Mouse (Mus musculus): ENCODE measurements around the gene Galnt15. TPM values are rescaled to one million over a fixed set of nuclear protein-coding genes. Genes with fewer than 3 reads are reported as not detected.

Gene Galnt15
- polyA plus RNA-seq, 1 experiment from 2014 or later, result 0.01 TPM

DNA sequence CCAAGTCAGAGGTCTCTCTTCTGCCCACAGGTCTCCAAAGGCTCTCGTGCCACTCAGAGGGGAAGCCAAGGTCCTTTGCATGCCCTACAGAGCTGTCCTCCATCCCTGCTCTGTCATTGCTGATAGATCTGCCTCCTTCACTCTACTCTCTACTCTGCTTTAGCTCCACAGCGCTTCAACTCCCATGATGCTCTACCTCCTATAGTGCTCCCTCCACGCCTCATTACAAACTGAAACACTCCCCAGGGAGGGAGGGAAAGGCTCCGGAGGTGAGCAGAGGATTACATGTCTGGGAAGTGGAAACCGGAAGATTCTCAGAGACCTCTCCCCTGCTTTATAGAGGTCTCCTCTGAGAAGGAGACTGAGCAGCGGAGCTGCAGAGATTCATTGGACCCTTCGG lies 1.6 kb upstream of the Galnt15 start:
- Histone ChIP-seq H3K27ac (ENCODE audit: low read length) (no peak overlapping the region), H3K4me2 (ENCODE audit: low read depth, low read length) (no peak overlapping the region), H3K9me3 (replicated peaks; ENCODE audit: control insufficient read depth, low read length) (no peaks in the 10 kb centered on the region), H3K4me1 (ENCODE audit: control insufficient read depth, low read depth, low read length) (peaks cover 3% of the 10 kb centered on the region), H3K4me3 (ENCODE audit: low read depth, low read length) (no peak overlapping the region), H3K9ac (ENCODE audit: low read depth, low read length) (no peak overlapping the region), H3K36me3 (ENCODE audit: control insufficient read depth, insufficient read depth) (no peaks in the 10 kb centered on the region), H3K27me3 (ENCODE audit: control insufficient read depth, insufficient read depth, low read depth, low read length) (peaks cover 8% of the 10 kb centered on the region; the same call in 1 of the 2 replicates)
- WGBS (ENCODE audit: insufficient replicate concordance), result 59% methylated on average over 7 of the region's 7 CpGs
- ATAC-seq (ENCODE audit: low read depth), result no peak

DNA sequence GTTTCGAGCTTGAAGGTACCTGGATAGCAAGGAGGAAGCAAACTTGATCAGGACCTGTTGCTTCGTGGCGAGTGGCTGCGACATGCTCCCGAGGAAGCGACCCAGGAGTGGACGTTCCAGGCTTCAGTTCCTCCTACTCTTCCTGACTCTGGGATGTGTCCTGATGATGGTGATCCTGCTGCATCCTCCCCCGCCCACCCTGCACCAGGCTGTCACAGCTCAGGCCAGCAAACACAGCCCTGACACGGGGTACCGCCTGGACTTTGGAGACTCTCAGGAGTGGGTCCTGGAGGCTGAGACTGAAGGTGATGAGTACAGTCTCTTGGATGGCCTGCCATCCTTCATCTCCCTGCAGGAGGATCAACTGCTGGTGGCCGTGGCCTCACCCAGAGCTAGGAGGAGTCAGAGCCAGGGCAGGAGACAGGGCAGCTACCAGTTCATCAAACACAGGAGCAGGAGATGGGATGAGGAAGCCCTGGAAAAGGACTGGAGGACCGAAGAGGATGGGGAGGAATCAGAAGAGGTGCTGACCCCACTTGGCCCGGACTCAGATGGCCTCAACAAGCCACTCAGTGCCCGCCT lies 713 bp downstream of the Galnt15 start:
- Histone ChIP-seq H3K36me3 (ENCODE audit: control insufficient read depth, insufficient read depth) (no peaks in the 10 kb centered on the region), H3K27me3 (ENCODE audit: control insufficient read depth, insufficient read depth, low read depth, low read length) (peaks cover 8% of the 10 kb centered on the region; the same call in 1 of the 2 replicates), H3K27ac (ENCODE audit: low read length) (no peak overlapping the region), H3K4me2 (ENCODE audit: low read depth, low read length) (no peak overlapping the region), H3K9me3 (replicated peaks; ENCODE audit: control insufficient read depth, low read length) (no peaks in the 10 kb centered on the region), H3K9ac (ENCODE audit: low read depth, low read length) (no peak overlapping the region), H3K4me1 (ENCODE audit: control insufficient read depth, low read depth, low read length) (no peaks in the 10 kb centered on the region), H3K4me3 (ENCODE audit: low read depth, low read length) (no peak overlapping the region)
- WGBS (ENCODE audit: insufficient replicate concordance), result 50% methylated on average over 14 of the region's 14 CpGs
- ATAC-seq (ENCODE audit: low read depth), result no peak

DNA sequence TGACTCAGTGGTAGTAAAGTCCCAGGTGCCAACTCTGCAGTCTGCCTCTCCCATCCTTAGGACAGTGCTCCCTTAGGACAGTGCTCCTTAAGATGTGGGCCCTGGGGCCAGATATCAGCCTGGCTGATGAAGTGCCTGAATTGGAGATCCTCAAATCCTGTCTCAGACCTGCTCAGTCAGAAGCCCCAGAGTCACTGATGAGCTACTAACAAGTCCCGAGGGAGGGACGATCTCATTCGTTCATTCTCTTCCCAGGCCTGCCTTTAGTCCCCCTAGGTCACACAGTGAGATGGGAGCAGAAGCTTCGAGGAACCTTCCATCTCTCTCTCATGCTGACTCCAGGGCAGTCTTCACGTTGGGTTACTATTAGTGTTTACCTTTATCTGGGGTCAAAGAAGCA lies 1.3 kb downstream of the Galnt15 start:
- H3K4me1 ChIP-seq (ENCODE audit: control insufficient read depth, low read depth, low read length), result no peaks in the 10 kb centered on the region
- H3K9ac ChIP-seq (ENCODE audit: low read depth, low read length), result no peak overlapping the region
- no peak for ATAC-seq (ENCODE audit: low read depth)
- WGBS (ENCODE audit: insufficient replicate concordance), result 51% methylated on average over 5 of the region's 5 CpGs
- no peak overlapping the region for H3K27ac ChIP-seq (ENCODE audit: low read length)
- H3K36me3 ChIP-seq (ENCODE audit: control insufficient read depth, insufficient read depth), result no peaks in the 10 kb centered on the region
- H3K4me3 ChIP-seq (ENCODE audit: low read depth, low read length), result no peak overlapping the region
- no peak overlapping the region for H3K4me2 ChIP-seq (ENCODE audit: low read depth, low read length)
- peaks cover 8% of the 10 kb centered on the region; the same call in 1 of the 2 replicates for H3K27me3 ChIP-seq (ENCODE audit: control insufficient read depth, insufficient read depth, low read depth, low read length)
- no peaks in the 10 kb centered on the region for H3K9me3 ChIP-seq (replicated peaks; ENCODE audit: control insufficient read depth, low read length)

DNA sequence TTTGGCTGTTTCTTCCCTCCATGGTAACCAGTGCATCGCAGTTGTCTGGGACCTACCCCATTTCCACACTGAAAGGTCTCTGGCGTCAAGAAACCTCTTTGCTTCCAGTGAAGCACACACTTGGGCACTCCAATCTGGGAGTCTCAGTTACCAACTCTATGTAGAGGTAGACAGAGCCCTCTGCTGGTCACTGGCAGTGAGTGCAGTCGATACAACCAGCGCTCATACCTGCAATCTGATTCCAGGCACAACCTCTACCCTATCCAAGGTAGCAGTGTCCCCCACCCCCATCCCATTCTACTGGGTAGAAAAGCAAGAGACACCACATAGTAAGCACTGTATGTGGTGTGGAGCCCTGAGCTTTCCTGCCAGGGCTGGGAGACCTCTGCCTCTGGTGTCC lies 3.7 kb downstream of the Galnt15 start:
- H3K27me3 ChIP-seq (ENCODE audit: control insufficient read depth, insufficient read depth, low read depth, low read length), result peaks cover 8% of the 10 kb centered on the region; the same call in 1 of the 2 replicates
- 0 out of 2 replicates have a peak, but pooled peaks have one; percentile 30 for ATAC-seq (ENCODE audit: low read depth)

DNA sequence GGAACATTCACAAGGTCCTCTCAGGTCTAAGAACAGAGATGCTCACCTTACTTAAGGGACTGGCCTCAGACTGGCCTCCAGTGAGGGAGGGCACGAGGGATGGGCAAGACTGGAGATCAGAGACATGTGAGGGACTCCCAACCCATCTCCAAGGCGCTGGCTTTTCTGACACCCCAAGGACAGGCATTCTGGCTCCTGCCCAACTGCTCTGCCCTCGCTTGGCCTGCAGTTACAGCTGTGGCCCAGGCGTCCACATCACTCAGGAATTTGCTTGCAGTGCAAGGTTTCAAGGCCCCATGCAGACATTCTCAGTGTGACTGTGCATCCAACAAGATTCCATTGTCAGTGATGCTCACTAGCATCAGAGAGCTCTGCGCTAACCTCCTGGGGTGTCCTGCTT lies 7.7 kb downstream of the Galnt15 start:
- Histone ChIP-seq H3K27me3 (ENCODE audit: control insufficient read depth, insufficient read depth, low read depth, low read length) (no peaks in the 10 kb centered on the region), H3K4me1 (ENCODE audit: control insufficient read depth, low read depth, low read length) (peaks cover 22% of the 10 kb centered on the region), H3K4me3 (ENCODE audit: low read depth, low read length) (no peak overlapping the region), H3K36me3 (ENCODE audit: control insufficient read depth, insufficient read depth) (no peaks in the 10 kb centered on the region), H3K9me3 (replicated peaks; ENCODE audit: control insufficient read depth, low read length) (no peaks in the 10 kb centered on the region), H3K9ac (ENCODE audit: low read depth, low read length) (no peak overlapping the region), H3K4me2 (ENCODE audit: low read depth, low read length) (no peak overlapping the region), H3K27ac (ENCODE audit: low read length) (no peak overlapping the region)
- 67% methylated on average over 5 of the region's 5 CpGs for WGBS (ENCODE audit: insufficient replicate concordance)
- ATAC-seq (ENCODE audit: low read depth), result no peak

More for the DNA sequence above, 3.7 kb downstream of the Galnt15 start:
- H3K36me3 ChIP-seq (ENCODE audit: control insufficient read depth, insufficient read depth), result no peaks in the 10 kb centered on the region
- no peak overlapping the region for H3K27ac ChIP-seq (ENCODE audit: low read length)
- H3K4me2 ChIP-seq (ENCODE audit: low read depth, low read length), result no peak overlapping the region
- H3K4me1 ChIP-seq (ENCODE audit: control insufficient read depth, low read depth, low read length), result peaks cover 9% of the 10 kb centered on the region
- H3K9me3 ChIP-seq (replicated peaks; ENCODE audit: control insufficient read depth, low read length), result no peaks in the 10 kb centered on the region
- WGBS (ENCODE audit: insufficient replicate concordance), result 6% methylated on average over 4 of the region's 4 CpGs
- H3K4me3 ChIP-seq (ENCODE audit: low read depth, low read length), result no peak overlapping the region
- no peak overlapping the region for H3K9ac ChIP-seq (ENCODE audit: low read depth, low read length)

DNA sequence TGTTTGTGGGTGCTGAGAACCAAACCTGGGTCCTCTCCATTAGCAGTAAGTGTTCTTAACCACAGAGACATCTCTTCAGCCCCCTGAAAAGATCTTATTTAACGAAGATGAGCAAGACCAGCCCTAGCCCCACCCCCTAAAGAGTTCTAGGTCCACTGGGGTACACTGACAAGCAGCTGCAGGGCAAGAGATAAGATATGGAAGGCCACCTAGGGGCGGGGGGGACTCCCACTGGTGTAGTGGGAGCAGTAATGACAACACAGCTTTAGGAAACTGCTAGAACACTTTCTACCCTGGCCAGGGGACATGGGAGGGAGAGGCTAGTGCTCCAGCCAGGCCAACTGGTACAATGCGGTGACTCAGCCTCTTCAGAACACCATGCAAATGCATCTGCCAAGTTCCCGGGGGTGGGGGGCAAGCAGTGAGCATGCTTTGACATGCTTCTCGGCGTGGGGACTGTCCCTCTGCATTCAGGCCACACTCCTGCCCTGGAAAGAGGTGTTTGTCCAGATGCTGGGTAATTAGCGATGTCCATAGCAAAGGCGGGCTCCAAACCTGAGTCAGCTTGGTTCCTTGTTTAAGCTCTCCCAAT lies 9.0 kb downstream of the Galnt15 start:
- Histone ChIP-seq H3K27ac (ENCODE audit: low read length) (peak overlapping the region; percentile 27; the same call in 1 of the 2 replicates), H3K9me3 (replicated peaks; ENCODE audit: control insufficient read depth, low read length) (no peaks in the 10 kb centered on the region), H3K4me1 (ENCODE audit: control insufficient read depth, low read depth, low read length) (peaks cover 22% of the 10 kb centered on the region), H3K36me3 (ENCODE audit: control insufficient read depth, insufficient read depth) (no peaks in the 10 kb centered on the region), H3K4me3 (ENCODE audit: low read depth, low read length) (no peak overlapping the region), H3K4me2 (ENCODE audit: low read depth, low read length) (peak overlapping the region; percentile 12), H3K9ac (ENCODE audit: low read depth, low read length) (no peak overlapping the region), H3K27me3 (ENCODE audit: control insufficient read depth, insufficient read depth, low read depth, low read length) (no peaks in the 10 kb centered on the region)
- ATAC-seq (ENCODE audit: low read depth), result peak; percentile 93
- WGBS (ENCODE audit: insufficient replicate concordance), result 61% methylated on average over 8 of the region's 8 CpGs

DNA sequence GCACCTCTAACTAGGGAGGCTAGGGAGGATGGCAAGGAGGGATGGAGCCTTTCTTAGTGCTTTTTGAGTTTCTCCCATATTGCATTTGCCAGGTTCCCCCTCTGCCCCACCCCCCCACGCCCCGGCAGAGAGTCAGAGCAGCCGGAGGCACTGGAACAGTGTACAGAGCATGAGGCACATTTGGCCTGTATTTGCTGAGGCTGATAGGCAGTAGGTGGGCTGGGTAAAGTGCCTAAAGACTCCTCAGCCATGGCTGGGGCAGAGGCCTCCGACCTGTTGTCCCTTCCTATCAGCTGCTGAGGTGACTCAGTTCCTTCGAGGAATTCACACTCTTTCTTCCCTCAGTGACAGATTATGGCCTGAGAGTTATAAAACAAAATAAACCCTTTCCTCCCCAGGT lies 13.3 kb downstream of the Galnt15 start:
- Histone ChIP-seq H3K27ac (ENCODE audit: low read length) (no peak overlapping the region), H3K36me3 (ENCODE audit: control insufficient read depth, insufficient read depth) (no peaks in the 10 kb centered on the region), H3K4me1 (ENCODE audit: control insufficient read depth, low read depth, low read length) (peaks cover 16% of the 10 kb centered on the region), H3K9me3 (replicated peaks; ENCODE audit: control insufficient read depth, low read length) (no peaks in the 10 kb centered on the region), H3K4me2 (ENCODE audit: low read depth, low read length) (no peak overlapping the region), H3K9ac (ENCODE audit: low read depth, low read length) (no peak overlapping the region), H3K4me3 (ENCODE audit: low read depth, low read length) (no peak overlapping the region), H3K27me3 (ENCODE audit: control insufficient read depth, insufficient read depth, low read depth, low read length) (no peaks in the 10 kb centered on the region)
- 35% methylated on average over 5 of the region's 5 CpGs for WGBS (ENCODE audit: insufficient replicate concordance)
- ATAC-seq (ENCODE audit: low read depth), result no peak

DNA sequence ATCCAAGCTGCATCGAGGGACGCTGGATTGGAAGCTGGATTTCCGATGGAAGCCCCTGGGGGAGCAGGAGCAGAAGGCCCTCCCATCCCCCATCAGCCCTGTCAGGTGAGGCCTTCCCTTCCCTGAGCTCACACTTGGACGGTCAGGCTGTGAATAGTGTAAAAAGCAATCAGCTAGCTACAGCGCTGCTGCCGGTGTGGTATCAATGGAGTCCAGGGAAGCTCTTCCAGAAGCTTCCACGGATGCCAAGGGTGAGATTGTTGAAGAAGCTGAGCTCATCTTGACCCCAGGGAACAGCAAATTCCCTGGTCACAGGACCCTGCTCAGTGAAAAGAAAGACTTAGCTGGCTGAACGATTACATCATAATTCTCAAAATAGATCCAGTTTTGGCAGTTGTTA lies 17.6 kb downstream of the Galnt15 start:
- no peaks in the 10 kb centered on the region for H3K4me1 ChIP-seq (ENCODE audit: control insufficient read depth, low read depth, low read length)
- no peak overlapping the region for H3K4me3 ChIP-seq (ENCODE audit: low read depth, low read length)
- H3K27me3 ChIP-seq (ENCODE audit: control insufficient read depth, insufficient read depth, low read depth, low read length), result no peaks in the 10 kb centered on the region
- 76% methylated on average over 8 of the region's 8 CpGs for WGBS (ENCODE audit: insufficient replicate concordance)
- no peak overlapping the region for H3K9ac ChIP-seq (ENCODE audit: low read depth, low read length)
- no peak overlapping the region for H3K27ac ChIP-seq (ENCODE audit: low read length)
- H3K4me2 ChIP-seq (ENCODE audit: low read depth, low read length), result no peak overlapping the region
- no peak for ATAC-seq (ENCODE audit: low read depth)
- H3K9me3 ChIP-seq (replicated peaks; ENCODE audit: control insufficient read depth, low read length), result no peaks in the 10 kb centered on the region
- no peaks in the 10 kb centered on the region for H3K36me3 ChIP-seq (ENCODE audit: control insufficient read depth, insufficient read depth)

DNA sequence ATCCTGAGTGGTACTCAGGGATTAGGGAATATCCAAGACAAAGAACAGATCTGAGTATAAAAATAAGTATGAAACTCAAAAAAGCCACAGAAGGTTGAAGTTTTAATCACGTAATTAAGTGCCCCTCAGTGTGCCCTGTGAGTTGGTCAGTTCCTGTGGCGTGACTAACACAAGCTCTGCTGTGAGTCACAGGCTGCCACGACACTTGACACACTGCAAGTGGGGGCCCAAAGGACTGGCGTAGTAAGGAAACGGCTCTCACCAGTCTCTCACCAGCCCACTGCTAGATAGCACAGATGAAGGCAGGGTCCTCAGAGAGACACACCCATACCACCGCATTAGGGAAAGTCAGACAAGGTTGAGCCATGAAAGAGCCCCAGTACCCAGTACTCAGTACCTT lies 21.4 kb downstream of the Galnt15 start:
- H3K4me1 ChIP-seq (ENCODE audit: control insufficient read depth, low read depth, low read length), result no peaks in the 10 kb centered on the region
- no peak for ATAC-seq (ENCODE audit: low read depth)
- H3K4me2 ChIP-seq (ENCODE audit: low read depth, low read length), result no peak overlapping the region
- no peak overlapping the region for H3K9ac ChIP-seq (ENCODE audit: low read depth, low read length)
- H3K4me3 ChIP-seq (ENCODE audit: low read depth, low read length), result no peak overlapping the region
- no peak overlapping the region for H3K27ac ChIP-seq (ENCODE audit: low read length)
- 48% methylated on average over 6 of the region's 6 CpGs for WGBS (ENCODE audit: insufficient replicate concordance)
- H3K27me3 ChIP-seq (ENCODE audit: control insufficient read depth, insufficient read depth, low read depth, low read length), result no peaks in the 10 kb centered on the region
- H3K36me3 ChIP-seq (ENCODE audit: control insufficient read depth, insufficient read depth), result no peaks in the 10 kb centered on the region
- no peaks in the 10 kb centered on the region for H3K9me3 ChIP-seq (replicated peaks; ENCODE audit: control insufficient read depth, low read length)

Measured in liver, embryonic 16.5 days (tissue).